Mouse (Mus musculus) heart, postnatal 14 days (tissue): Measurements from ENCODE around the gene Ptn. TPM values are rescaled to one million over a fixed set of nuclear protein-coding genes. Genes with fewer than 3 reads are reported as not detected.

Source experiments
- DNase-seq, 2 experiments: peaks; one replicate each; pipeline ENCODE4 v3.0.0; 2021 to 2022
- intact Hi-C: fragments of 180-260 bp; cut with DNase I; formaldehyde crosslinking; loops from one replicate; pipeline ENCODE4 v1.15.1; 2025
- long read RNA-seq, 2 experiments: library from polyadenylated mRNA; stranded (forward); transcript quantifications; one replicate each; pipeline ENCODE4 v2.0.0; 2021
- total RNA-seq, 2 experiments: library from RNA; stranded (reverse); gene quantifications; 2 replicates each; pipeline ENCODE4 v1.2.3; 2021

Gene Ptn
- 10 to 100 TPM; 14.0 to 14.3 TPM for total RNA-seq
- long read RNA-seq, experiment 1, transcript Ptn-201 (5 exons, 1,614 nt), result major isoform, 25 of 25 reads
- long read RNA-seq, experiment 1, partial matches to known transcripts, result 0 of 25 reads
- long read RNA-seq, experiment 1, other reads (novel, unspliced or antisense), result 0 of 25 reads
- long read RNA-seq, experiment 2, transcript Ptn-201 (5 exons, 1,614 nt), result major isoform, 23 of 25 reads
- long read RNA-seq, experiment 2, partial matches to known transcripts, result 2 of 25 reads
- long read RNA-seq, experiment 2, other reads (novel, unspliced or antisense), result 0 of 25 reads

- intact Hi-C loops, result no loop called here
- peak in 1 of 2 experiments; percentile 34 for DNase-seq
These were observed at the start of gene Ptn for GRCm38 (mm10) chr6:36809747-36810285. TSS of gene Ptn (minus strand) at chr6:36810220.

- intact Hi-C loops, result no loop called here
These were observed 48.4 kb upstream of the Ptn start for GRCm38 (mm10) chr6:36858258-36859041.

GRCm38 (mm10) chr6:36857627-36858257 lies 47.7 kb upstream of the Ptn start:
- peak in 1 of 2 experiments; percentile 18 for DNase-seq
- intact Hi-C loops, result no loop called here

More at GRCm38 (mm10) chr6:36858258-36859041, 48.4 kb upstream of the Ptn start:
- no peak for DNase-seq

- intact Hi-C loops, result no loop called here
- peak; percentile 11 to 26 for DNase-seq
These were observed 40.6 kb upstream of the Ptn start for GRCm38 (mm10) chr6:36850422-36851129.

- intact Hi-C loops, result no loop called here
- DNase-seq, result peak; percentile 7
These were observed 35.3 kb upstream of the Ptn start for GRCm38 (mm10) chr6:36845288-36845687.

- peak; percentile 4 to 28 for DNase-seq
- intact Hi-C loops, result no loop called here
These were observed 34.2 kb upstream of the Ptn start for GRCm38 (mm10) chr6:36844258-36844657.

GRCm38 (mm10) chr6:36843031-36843488 lies 33.0 kb upstream of the Ptn start:
- no peak for DNase-seq
- intact Hi-C loops, result no loop called here

- intact Hi-C loops, result no loop called here
- DNase-seq, result no peak
These were observed 32.3 kb upstream of the Ptn start for GRCm38 (mm10) chr6:36842101-36842922.

- DNase-seq, result no peak
- intact Hi-C loops, result no loop called here
These were observed 31.7 kb upstream of the Ptn start for GRCm38 (mm10) chr6:36841701-36842100.

GRCm38 (mm10) chr6:36841174-36841573 lies 31.2 kb upstream of the Ptn start:
- intact Hi-C loops, result no loop called here
- DNase-seq, result no peak

- intact Hi-C loops, result no loop called here
- DNase-seq, result no peak
These were observed 28.7 kb upstream of the Ptn start for GRCm38 (mm10) chr6:36838747-36839146.

- intact Hi-C loops, result no loop called here
- DNase-seq, result no peak
These were observed 25.3 kb upstream of the Ptn start for GRCm38 (mm10) chr6:36835351-36835750.

- DNase-seq, result no peak
- intact Hi-C loops, result no loop called here
These were observed 24.8 kb upstream of the Ptn start for GRCm38 (mm10) chr6:36834695-36835265.

- intact Hi-C loops, result no loop called here
- no peak for DNase-seq
These were observed 22.7 kb upstream of the Ptn start for GRCm38 (mm10) chr6:36832681-36833080.

- intact Hi-C loops, result no loop called here
- DNase-seq, result no peak
These were observed 22.2 kb upstream of the Ptn start for GRCm38 (mm10) chr6:36832207-36832606.

- DNase-seq, result no peak
- intact Hi-C loops, result no loop called here
These were observed 20.4 kb upstream of the Ptn start for GRCm38 (mm10) chr6:36830371-36830925.

GRCm38 (mm10) chr6:36819784-36820050 lies 9.7 kb upstream of the Ptn start:
- intact Hi-C loops, result no loop called here
- no peak for DNase-seq

GRCm38 (mm10) chr6:36819019-36819783 lies 9.2 kb upstream of the Ptn start:
- peak; percentile 80 to 88 for DNase-seq
- intact Hi-C loops, result no loop called here
